Mouse (Mus musculus) CH12.LX (cell line): ENCODE measurements at regions not wholly inside any gene's neighbourhood (a gene's known extent, or its start where the extent isn't known, plus 50 kb on each side); places are given as distances from the start of the nearest gene placed in this dataset.

ENCODE experiments used
- DNase-seq: peaks from one replicate; pipeline ENCODE4 v3.0.0-alpha.2; 2013; ENCODE audit errors: extremely low read depth
- H3K27ac ChIP-seq: 2 replicates; pipeline ENCODE4 v1.5.1; 2012; ENCODE audit warnings: low read depth, mild to moderate bottlenecking, control low read depth, moderate library complexity; ENCODE audit not compliant: insufficient read depth
- H3K27me3 ChIP-seq: replicated peaks from 2 replicates; pipeline ENCODE3; 2012; ENCODE audit warnings: inconsistent platforms
- H3K36me3 ChIP-seq, 2 experiments: replicated peaks in 1 of 2; 2 replicates each; pipeline versions ENCODE3 to v1.6.1; 2012; ENCODE audit warnings: inconsistent platforms in 1 of 2, low read length in 1 of 2, mild to moderate bottlenecking in 1 of 2, mixed read lengths in 1 of 2, moderate library complexity in 1 of 2; ENCODE audit not compliant: control insufficient read depth in 1 of 2, insufficient read depth in 1 of 2
- H3K4me1 ChIP-seq, 2 experiments: 2 replicates each; pipeline ENCODE4 v1.6.1; 2012; ENCODE audit warnings: inconsistent platforms in 1 of 2, moderate library complexity in 1 of 2; ENCODE audit not compliant: insufficient read depth in 2 of 2, control insufficient read depth in 1 of 2
- H3K4me2 ChIP-seq: 2 replicates; pipeline ENCODE4 v1.6.1; 2012; ENCODE audit warnings: low read depth, mild to moderate bottlenecking, control low read depth; ENCODE audit not compliant: poor library complexity, insufficient read depth, severe bottlenecking
- H3K4me3 ChIP-seq, 3 experiments: fragments of 150-350 bp in 1 of 3; sonication (generic) in 1 of 3; replicated peaks in 1 of 3; 2 replicates each; pipeline versions ENCODE3 to v1.5.1; 2011 to 2012; ENCODE audit warnings: low read depth in 2 of 3, low read length in 2 of 3, mild to moderate bottlenecking in 2 of 3, moderate library complexity in 2 of 3, control low read depth in 1 of 3, improper control_type of control experiment in 1 of 3, inconsistent platforms in 1 of 3, mixed read lengths in 1 of 3; ENCODE audit not compliant: poor library complexity in 1 of 3
- H3K79me2 ChIP-seq: replicated peaks from 2 replicates; pipeline ENCODE4 v1.6.1; 2012; ENCODE audit warnings: mild to moderate bottlenecking, moderate library complexity; ENCODE audit not compliant: control insufficient read depth, poor library complexity, insufficient read depth, severe bottlenecking; ENCODE audit errors: extremely low read depth
- H3K9ac ChIP-seq: 2 replicates; pipeline ENCODE4 v1.6.1; 2012; ENCODE audit warnings: low read depth, mild to moderate bottlenecking, control low read depth, moderate library complexity; ENCODE audit not compliant: insufficient read depth
- H3K9me3 ChIP-seq: replicated peaks from 2 replicates; pipeline ENCODE3; 2012; ENCODE audit warnings: low read length, inconsistent platforms, mixed read lengths
- BHLHE40 ChIP-seq: IDR thresholded peaks from 2 replicates; pipeline ENCODE4 v1.6.1; 2011; ENCODE audit warnings: mild to moderate bottlenecking, low read depth, low read length, improper control_type of control experiment
- CHD2 ChIP-seq: IDR thresholded peaks from 2 replicates; pipeline ENCODE4 v1.6.1; 2011; ENCODE audit warnings: low read length, improper control_type of control experiment
- CTCF ChIP-seq, 2 experiments: IDR thresholded peaks in 1 of 2; conservative IDR thresholded peaks in 1 of 2; 2 replicates each; pipeline ENCODE4 v1.5.1; 2011 to 2012; ENCODE audit warnings: low read depth in 2 of 2, low read length in 2 of 2, improper control_type of control experiment in 1 of 2, inconsistent platforms in 1 of 2, mild to moderate bottlenecking in 1 of 2, moderate library complexity in 1 of 2
- ELF1 ChIP-seq: IDR thresholded peaks from 2 replicates; pipeline ENCODE4 v1.6.1; 2014; ENCODE audit warnings: low read depth, mild to moderate bottlenecking, inconsistent platforms, low read length, improper control_type of control experiment
- GABPA ChIP-seq: IDR thresholded peaks from 2 replicates; pipeline ENCODE4 v1.6.1; 2012; ENCODE audit warnings: low read depth, low read length, improper control_type of control experiment, inconsistent platforms; ENCODE audit not compliant: insufficient replicate concordance
- IRF4 ChIP-seq: IDR thresholded peaks from 2 replicates; pipeline ENCODE4 v1.6.1; 2014; ENCODE audit warnings: low read depth, mild to moderate bottlenecking, inconsistent platforms, low read length, improper control_type of control experiment
- KAT2A ChIP-seq: IDR thresholded peaks from 2 replicates; pipeline ENCODE4 v1.6.1; 2012; ENCODE audit warnings: low read length, improper control_type of control experiment, inconsistent platforms; ENCODE audit not compliant: insufficient replicate concordance
- MAFK ChIP-seq: IDR thresholded peaks from 2 replicates; pipeline ENCODE4 v1.6.1; 2011; ENCODE audit warnings: low read length, improper control_type of control experiment; ENCODE audit not compliant: insufficient replicate concordance
- MAX ChIP-seq: IDR thresholded peaks from 2 replicates; pipeline ENCODE4 v1.6.1; 2011; ENCODE audit warnings: low read length, improper control_type of control experiment
- MYC ChIP-seq: IDR thresholded peaks from 2 replicates; pipeline ENCODE4 v1.6.1; 2011; ENCODE audit warnings: low read depth, mild to moderate bottlenecking, improper control_type of control experiment, low read length
- PAX5 ChIP-seq: IDR thresholded peaks from 2 replicates; pipeline ENCODE4 v1.6.1; 2012; ENCODE audit warnings: low read length, inconsistent platforms, mixed read lengths
- POLR2A ChIP-seq: IDR thresholded peaks from 2 replicates; pipeline ENCODE4 v1.6.1; 2011; ENCODE audit warnings: low read depth, mild to moderate bottlenecking, improper control_type of control experiment, low read length
- RAD21 ChIP-seq: IDR thresholded peaks from 2 replicates; pipeline ENCODE4 v1.6.1; 2011; ENCODE audit warnings: low read depth, mild to moderate bottlenecking, low read length, improper control_type of control experiment, moderate library complexity
- RCOR1 ChIP-seq: conservative IDR thresholded peaks from 2 replicates; pipeline ENCODE4 v1.6.1; 2012; ENCODE audit warnings: low read depth, mild to moderate bottlenecking, inconsistent platforms, low read length, improper control_type of control experiment
- SIN3A ChIP-seq: IDR thresholded peaks from 2 replicates; pipeline ENCODE4 v1.6.1; 2012; ENCODE audit warnings: low read length, improper control_type of control experiment, inconsistent platforms
- SMC3 ChIP-seq: IDR thresholded peaks from 2 replicates; pipeline ENCODE4 v1.6.1; 2011; ENCODE audit warnings: low read depth, low read length, improper control_type of control experiment
- TBP ChIP-seq: conservative IDR thresholded peaks from 2 replicates; pipeline ENCODE4 v1.6.1; 2011; ENCODE audit warnings: low read depth, low read length, improper control_type of control experiment
- UBTF ChIP-seq: IDR thresholded peaks from 2 replicates; pipeline ENCODE4 v1.6.1; 2012; ENCODE audit warnings: low read depth, mild to moderate bottlenecking, inconsistent platforms, low read length, improper control_type of control experiment, moderate library complexity
- USF2 ChIP-seq: conservative IDR thresholded peaks from 2 replicates; pipeline ENCODE4 v1.6.1; 2011; ENCODE audit warnings: low read depth, low read length, improper control_type of control experiment
- ZC3H11A ChIP-seq: IDR thresholded peaks from 2 replicates; pipeline ENCODE4 v1.6.1; 2012; ENCODE audit warnings: low read depth, mild to moderate bottlenecking, inconsistent platforms, low read length, improper control_type of control experiment
- ZKSCAN1 ChIP-seq: IDR thresholded peaks from 2 replicates; pipeline ENCODE4 v1.6.1; 2012; ENCODE audit warnings: low read depth, inconsistent platforms, low read length, improper control_type of control experiment, borderline replicate concordance
- dilution Hi-C: fragments of 300-500 bp; cut with MboI; formaldehyde crosslinking; loops from 2 replicates; pipeline ENCODE4 v1.14.3; 2020; ENCODE audit warnings: low sequenced_read_pairs; ENCODE audit not compliant: extremely low pct_unique_long_range_greater_than_20kb, extremely low pct_ligation_motif_present
- in situ Hi-C: fragments of 300-500 bp; cut with MboI; formaldehyde crosslinking; loops from 3 replicates; pipeline ENCODE4 v1.14.3; 2019; ENCODE audit warnings: low sequenced_read_pairs, low pct_ligation_motif_present, low pct_unique_long_range_greater_than_20kb, mixed read lengths

- Histone ChIP-seq H3K79me2 (no peaks in the 10 kb centered on the region), H3K9me3 (no peaks in the 10 kb centered on the region), H3K27me3 (no peaks in the 10 kb centered on the region), H3K4me1 (no peaks in the 10 kb centered on the region; a peak in 1 of 4 replicates), H3K36me3 (no peaks in the 10 kb centered on the region), H3K4me3 (no peak overlapping the region), H3K9ac (no peak overlapping the region), H3K4me2 (no peak overlapping the region), H3K27ac (no peak overlapping the region)
- dilution Hi-C loops = no loop called here
- in situ Hi-C loops = loop anchor here (5.0 to 25.0 kb wide), 2 partner anchors 601 to 771 kb away; no protein-coding TSS in a partner anchor
- TF ChIP-seq RAD21 (peak; percentile 78), SMC3 (peak; percentile 50), UBTF (no peak), CTCF (conservative IDR thresholded peaks at IDR 0.05 in 1 of 2, IDR thresholded peaks at IDR 0.05 in 1 of 2; ENCODE audit: low read depth in 2 of 2, low read length in 2 of 2) (peak in 1 of 2 experiments; percentile 71; a peak in 2 of 4 replicates)
- no peak for DNase-seq
These were observed 87.3 kb upstream of the Tmem260 start for GRCm38 (mm10) chr14:48358487-48359159.

GRCm38 (mm10) chr14:48361820-48362219 is 84.1 kb upstream of the Tmem260 start:
- in situ Hi-C loops = loop anchor here (25.0 kb wide), 1 partner anchor 775 kb away; no protein-coding TSS in a partner anchor
- TF ChIP-seq SMC3 (no peak), IRF4 (no peak), MYC (no peak), POLR2A (no peak), CHD2 (no peak), MAFK (no peak), ELF1 (no peak), KAT2A (no peak), PAX5 (no peak), ZKSCAN1 (no peak), ZC3H11A (no peak), RCOR1 (no peak), USF2 (no peak), TBP (no peak), BHLHE40 (no peak), GABPA (no peak), SIN3A (no peak), MAX (no peak)
- Histone ChIP-seq H3K4me2 (no peak overlapping the region), H3K4me1 (no peaks in the 10 kb centered on the region; a peak in 2 of 4 replicates), H3K27ac (no peak overlapping the region), H3K9ac (no peak overlapping the region), H3K36me3 (no peaks in the 10 kb centered on the region), H3K27me3 (no peaks in the 10 kb centered on the region), H3K4me3 (no peak overlapping the region), H3K79me2 (no peaks in the 10 kb centered on the region), H3K9me3 (peaks cover 2% of the 10 kb centered on the region)
- dilution Hi-C loops = no loop called here
- DNase-seq = no peak
